Mouse (Mus musculus) urinary bladder, postnatal 0 days (tissue): ENCODE data around the gene Pitpnb. TPM values are rescaled to one million over a fixed set of nuclear protein-coding genes. Genes with fewer than 3 reads are reported as not detected.

Experiments used
- polyA plus RNA-seq: library from polyadenylated mRNA; unstranded; fragments of >200 nt; fragmentation: Nextera tagmentation; extraction: Ambion mirVana; gene quantifications from 2 replicates; pipeline ENCODE4 v1.2.1, GENCODE M21; 2015

The Pitpnb gene
- 71.7 and 83.0 TPM in 2 replicates for polyA plus RNA-seq

GRCm38 (mm10) chr5:111330417-111331098 is at the start of gene Pitpnb:
Gene Pitpnb, plus strand, starts transcription at chr5:111330763.

DNA sequence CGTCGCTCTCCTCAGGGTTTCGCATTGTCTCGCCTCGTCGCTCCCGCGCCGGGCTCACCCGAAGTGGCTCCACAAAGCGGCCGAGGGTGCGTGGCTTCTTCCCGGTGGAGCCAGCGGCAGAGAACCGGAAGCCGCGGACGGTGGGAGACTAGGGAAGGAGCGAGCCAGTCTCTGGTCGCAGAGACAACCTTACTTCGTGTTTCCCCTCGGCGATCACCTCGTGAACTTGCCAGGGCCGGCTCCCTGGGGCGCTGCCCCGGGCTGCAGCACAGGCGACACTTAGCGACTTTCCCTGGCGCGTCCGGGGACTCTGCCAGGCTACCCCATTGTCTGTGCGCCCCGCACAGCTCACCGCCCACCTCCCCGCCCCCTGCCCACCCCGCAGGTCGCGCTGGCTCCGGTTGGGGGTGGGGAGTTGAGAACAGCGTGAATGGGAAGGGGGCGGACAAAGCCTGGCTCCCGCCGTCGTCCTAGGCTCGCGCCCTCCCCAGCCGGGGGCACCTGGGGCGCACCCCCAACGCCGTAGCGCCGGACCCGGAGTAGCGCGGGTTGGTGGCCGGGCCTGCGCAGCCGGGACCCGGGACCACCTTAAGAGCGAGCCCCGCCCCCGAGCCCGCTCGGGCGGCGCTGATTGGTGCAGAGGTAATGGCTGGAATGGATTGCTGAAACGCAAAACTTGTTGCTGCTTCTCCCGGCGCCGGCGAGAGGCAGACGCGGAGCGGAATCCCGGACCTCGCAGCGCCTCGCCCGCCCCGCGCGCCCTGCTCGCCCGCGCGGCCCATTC is 86.2 kb downstream of the Pitpnb start, which contains the start of gene Mn1:
Gene Mn1 (plus strand): TSS at position 772 of the 784 bp plus-strand sequence.

Other genes with a start within 250 kb of the Pitpnb start
- 7.4 and 8.2 TPM in 2 replicates for gene Mn1, start 86.6 kb downstream of the Pitpnb start, polyA plus RNA-seq